Mouse (Mus musculus) embryonic facial prominence, embryonic 12.5 days (tissue): ENCODE measurements around the gene Dyrk1b. TPM values are rescaled to one million over a fixed set of nuclear protein-coding genes. Genes with fewer than 3 reads are reported as not detected.
"Not testable (repeated sequence)": the region's sequence is repeated elsewhere in the genome, so short reads cannot be mapped to it uniquely, and the experiment has no call there.

Source experiments
- ATAC-seq: fragments of 200-750 bp; cut with Nextera tagmentation; 2 replicates; pipeline ENCODE4 v1.8.0; 2017; ENCODE audit not compliant: insufficient number of reproducible peaks, insufficient read depth, low FRiP score, low TSS enrichment
- H3K27ac ChIP-seq: fragments of 300-500 bp; sonication (generic); 2 replicates; pipeline ENCODE4 v1.5.1; 2016; ENCODE audit warnings: mild to moderate bottlenecking
- H3K27me3 ChIP-seq: fragments of 300-500 bp; sonication (generic); 2 replicates; pipeline ENCODE4 v1.6.1; 2016; ENCODE audit warnings: mild to moderate bottlenecking, moderate library complexity
- H3K36me3 ChIP-seq: fragments of 300-500 bp; sonication (generic); 2 replicates; pipeline ENCODE4 v1.6.1; 2016; ENCODE audit warnings: mild to moderate bottlenecking
- H3K4me1 ChIP-seq: fragments of 300-500 bp; sonication (generic); 2 replicates; pipeline ENCODE4 v1.6.1; 2016
- H3K4me2 ChIP-seq: fragments of 300-500 bp; sonication (generic); replicated peaks from 2 replicates; pipeline ENCODE4 v1.6.1; 2016; ENCODE audit warnings: mild to moderate bottlenecking, moderate library complexity
- H3K4me3 ChIP-seq: fragments of 300-500 bp; sonication (generic); 2 replicates; pipeline ENCODE4 v1.5.1; 2016; ENCODE audit warnings: mild to moderate bottlenecking
- H3K9ac ChIP-seq: fragments of 300-500 bp; sonication (generic); 2 replicates; pipeline ENCODE4 v1.6.1; 2016; ENCODE audit warnings: mild to moderate bottlenecking, moderate library complexity
- H3K9me3 ChIP-seq: fragments of 300-500 bp; sonication (generic); 2 replicates; pipeline ENCODE4 v1.6.1; 2016; ENCODE audit warnings: mild to moderate bottlenecking, moderate library complexity
- WGBS: fragments of 180-500 bp; shearing (Covaris S2); methylation state at CpG from one replicate; pipeline ENCODE4 v1.1.7; 2016; 5-methylcytosine and 5-hydroxymethylcytosine counted together
- polyA plus RNA-seq: library from polyadenylated mRNA; unstranded; fragments of >200 nt; fragmentation: Nextera tagmentation; extraction: Ambion mirVana; gene quantifications from 2 replicates; pipeline ENCODE4 v1.2.1, GENCODE M21; 2016

The Dyrk1b gene
- polyA plus RNA-seq: 18.3 and 19.8 TPM in 2 replicates

GRCm38 (mm10) chr7:28179228-28179627 is at the start of gene Dyrk1b:
Dyrk1b (plus strand) TSS chr7:28179469.
- H3K27me3 ChIP-seq: no peaks in the 10 kb centered on the region
- H3K9me3 ChIP-seq: no peaks in the 10 kb centered on the region
- WGBS: under 1% methylated on average over 25 of the region's 25 CpGs
- H3K4me1 ChIP-seq: peaks cover 13% of the 10 kb centered on the region
- H3K9ac ChIP-seq: peak within 1 kb of the TSS; percentile 83
- H3K36me3 ChIP-seq: peaks cover 73% of the 10 kb centered on the region
- peak within 1 kb of the TSS; percentile 86 for H3K27ac ChIP-seq
- peak within 1 kb of the TSS; percentile 90 for H3K4me2 ChIP-seq
- H3K4me3 ChIP-seq: peak within 1 kb of the TSS; percentile 97
- peak; percentile 82 for ATAC-seq

GRCm38 (mm10) chr7:28137613-28138012 is 41.7 kb upstream of the Dyrk1b start:
- Histone ChIP-seq H3K4me1 (no peaks in the 10 kb centered on the region), H3K9me3 (no peaks in the 10 kb centered on the region; the same call in 1 of the 2 replicates), H3K27ac (no peak overlapping the region), H3K4me2 (no peak overlapping the region), H3K27me3 (no peaks in the 10 kb centered on the region), H3K4me3 (no peak overlapping the region), H3K9ac (no peak overlapping the region), H3K36me3 (no peaks in the 10 kb centered on the region)
- WGBS: 68% methylated on average over 5 of the region's 5 CpGs
- ATAC-seq: 0 out of 2 replicates have a peak, but pooled peaks have one; percentile 22

- 20% methylated on average over 3 of the region's 3 CpGs for WGBS
- H3K27me3 ChIP-seq: 0 out of 2 replicates have a peak, but pooled peaks cover 4% of the 10 kb centered on the region
- H3K27ac ChIP-seq: no peak overlapping the region
- H3K36me3 ChIP-seq: no peaks in the 10 kb centered on the region
- H3K4me3 ChIP-seq: no peak overlapping the region
- H3K9ac ChIP-seq: no peak overlapping the region
- no peak for ATAC-seq
- 0 out of 2 replicates have a peak, but pooled peaks cover 4% of the 10 kb centered on the region for H3K4me1 ChIP-seq
- no peak overlapping the region for H3K4me2 ChIP-seq
- H3K9me3 ChIP-seq: 0 out of 2 replicates have a peak, but pooled peaks cover 4% of the 10 kb centered on the region
Observed at GRCm38 (mm10) chr7:28148263-28148662, 31.0 kb upstream of the Dyrk1b start.

GRCm38 (mm10) chr7:28149841-28150240 is 29.4 kb upstream of the Dyrk1b start:
- Histone ChIP-seq H3K27ac (no peak overlapping the region), H3K9ac (no peak overlapping the region), H3K4me2 (no peak overlapping the region), H3K9me3 (no peaks in the 10 kb centered on the region), H3K4me3 (no peak overlapping the region), H3K4me1 (0 out of 2 replicates have a peak, but pooled peaks cover 4% of the 10 kb centered on the region), H3K36me3 (no peaks in the 10 kb centered on the region), H3K27me3 (0 out of 2 replicates have a peak, but pooled peaks cover 4% of the 10 kb centered on the region)
- ATAC-seq: no peak
- 93% methylated on average over 1 of the region's 1 CpGs for WGBS

- 0 out of 2 replicates have a peak, but pooled peaks cover 4% of the 10 kb centered on the region for H3K4me1 ChIP-seq
- 8% methylated on average over 13 of the region's 13 CpGs for WGBS
- H3K9me3 ChIP-seq: no peaks in the 10 kb centered on the region
- H3K4me2 ChIP-seq: no peak overlapping the region; the same call in 1 of the 2 replicates
- 0 out of 2 replicates have a peak, but pooled peaks cover 4% of the 10 kb centered on the region for H3K27me3 ChIP-seq
- no peak overlapping the region for H3K9ac ChIP-seq
- no peak overlapping the region for H3K27ac ChIP-seq
- H3K36me3 ChIP-seq: no peaks in the 10 kb centered on the region
- H3K4me3 ChIP-seq: no peak overlapping the region
- ATAC-seq: no peak
Observed at GRCm38 (mm10) chr7:28151584-28152221, 27.6 kb upstream of the Dyrk1b start.

- not testable (repeated sequence) for H3K4me3 ChIP-seq, H3K4me2 ChIP-seq, H3K27me3 ChIP-seq, H3K27ac ChIP-seq, ATAC-seq, H3K36me3 ChIP-seq, H3K9ac ChIP-seq, H3K9me3 ChIP-seq, H3K4me1 ChIP-seq
- WGBS: 34% methylated on average over 5 of the region's 5 CpGs
Observed at GRCm38 (mm10) chr7:28153595-28153994, 25.7 kb upstream of the Dyrk1b start.

GRCm38 (mm10) chr7:28159292-28159691 is 20.0 kb upstream of the Dyrk1b start:
- 57% methylated on average over 6 of the region's 6 CpGs for WGBS
- H3K9me3 ChIP-seq: no peaks in the 10 kb centered on the region
- H3K27ac ChIP-seq: no peak overlapping the region
- no peak overlapping the region for H3K4me2 ChIP-seq
- no peak overlapping the region for H3K9ac ChIP-seq
- H3K27me3 ChIP-seq: no peaks in the 10 kb centered on the region
- no peaks in the 10 kb centered on the region for H3K36me3 ChIP-seq
- no peaks in the 10 kb centered on the region for H3K4me1 ChIP-seq
- ATAC-seq: no peak
- no peak overlapping the region for H3K4me3 ChIP-seq

- no peak overlapping the region for H3K9ac ChIP-seq
- no peak overlapping the region for H3K4me2 ChIP-seq
- no peaks in the 10 kb centered on the region for H3K9me3 ChIP-seq
- H3K36me3 ChIP-seq: no peaks in the 10 kb centered on the region
- H3K4me3 ChIP-seq: no peak overlapping the region
- no peaks in the 10 kb centered on the region for H3K4me1 ChIP-seq
- no peak for ATAC-seq
- H3K27ac ChIP-seq: no peak overlapping the region
- no peaks in the 10 kb centered on the region for H3K27me3 ChIP-seq
- 81% methylated on average over 3 of the region's 3 CpGs for WGBS
Observed at GRCm38 (mm10) chr7:28159893-28160292, 19.4 kb upstream of the Dyrk1b start.

GRCm38 (mm10) chr7:28161163-28161749 is 18.0 kb upstream of the Dyrk1b start:
- Histone ChIP-seq H3K9ac (no peak overlapping the region), H3K27ac (no peak overlapping the region), H3K4me3 (no peak overlapping the region), H3K4me1 (no peaks in the 10 kb centered on the region), H3K4me2 (no peak overlapping the region), H3K36me3 (no peaks in the 10 kb centered on the region), H3K27me3 (no peaks in the 10 kb centered on the region), H3K9me3 (0 out of 2 replicates have a peak, but pooled peaks cover 5% of the 10 kb centered on the region)
- 57% methylated on average over 9 of the region's 9 CpGs for WGBS
- no peak for ATAC-seq

GRCm38 (mm10) chr7:28165406-28165805 is 13.9 kb upstream of the Dyrk1b start:
- Histone ChIP-seq H3K27me3 (no peaks in the 10 kb centered on the region), H3K9ac (no peak overlapping the region), H3K27ac (no peak overlapping the region), H3K4me1 (peaks cover 7% of the 10 kb centered on the region; the same call in 1 of the 2 replicates), H3K4me2 (no peak overlapping the region), H3K4me3 (no peak overlapping the region), H3K9me3 (0 out of 2 replicates have a peak, but pooled peaks cover 5% of the 10 kb centered on the region), H3K36me3 (no peaks in the 10 kb centered on the region)
- no peak for ATAC-seq
- WGBS: 82% methylated on average over 6 of the region's 6 CpGs

GRCm38 (mm10) chr7:28168320-28169115 is 10.8 kb upstream of the Dyrk1b start:
- Histone ChIP-seq H3K36me3 (no peaks in the 10 kb centered on the region), H3K9ac (peak overlapping the region; percentile 60), H3K9me3 (0 out of 2 replicates have a peak, but pooled peaks cover 5% of the 10 kb centered on the region), H3K27ac (peak overlapping the region; percentile 63), H3K4me1 (peaks cover 19% of the 10 kb centered on the region), H3K4me2 (peak overlapping the region; percentile 85), H3K4me3 (peak overlapping the region; percentile 83), H3K27me3 (no peaks in the 10 kb centered on the region)
- 7% methylated on average over 9 of the region's 9 CpGs for WGBS
- no peak for ATAC-seq
